Mouse (Mus musculus) liver, embryonic 16.5 days (tissue): ENCODE data around the gene Ankrd50. TPM values are rescaled to one million over a fixed set of nuclear protein-coding genes. Genes with fewer than 3 reads are reported as not detected.

Source experiments
- ATAC-seq: fragments of 200-750 bp; cut with Nextera tagmentation; 2 replicates; pipeline ENCODE4 v1.8.0; 2017; ENCODE audit warnings: low read depth, mild to moderate bottlenecking, moderate number of reproducible peaks, moderate library complexity
- H3K27ac ChIP-seq: fragments of 300-500 bp; sonication (generic); 2 replicates; pipeline ENCODE4 v1.5.1; 2014; ENCODE audit warnings: mild to moderate bottlenecking, low read length
- H3K27me3 ChIP-seq: fragments of 300-500 bp; sonication (generic); 2 replicates; pipeline ENCODE4 v1.6.1; 2014; ENCODE audit warnings: low read depth, low read length, mixed read lengths; ENCODE audit not compliant: control insufficient read depth, insufficient read depth
- H3K36me3 ChIP-seq: fragments of 300-500 bp; sonication (generic); 2 replicates; pipeline ENCODE4 v1.6.1; 2014; ENCODE audit warnings: mild to moderate bottlenecking; ENCODE audit not compliant: control insufficient read depth, insufficient read depth
- H3K4me1 ChIP-seq: fragments of 300-500 bp; sonication (generic); 2 replicates; pipeline ENCODE4 v1.6.1; 2014; ENCODE audit warnings: low read depth, low read length, mixed read lengths; ENCODE audit not compliant: control insufficient read depth
- H3K4me2 ChIP-seq: fragments of 300-500 bp; sonication (generic); 2 replicates; pipeline ENCODE4 v1.6.1; 2014; ENCODE audit warnings: low read depth, low read length, mixed read lengths
- H3K4me3 ChIP-seq: fragments of 300-500 bp; sonication (generic); 2 replicates; pipeline ENCODE4 v1.5.1; 2014; ENCODE audit warnings: low read depth, mild to moderate bottlenecking, low read length
- H3K9ac ChIP-seq: fragments of 300-500 bp; sonication (generic); 2 replicates; pipeline ENCODE4 v1.6.1; 2014; ENCODE audit warnings: low read depth, low read length
- H3K9me3 ChIP-seq: fragments of 300-500 bp; sonication (generic); replicated peaks from 2 replicates; pipeline ENCODE4 v1.6.1; 2016; ENCODE audit warnings: low read length; ENCODE audit not compliant: control insufficient read depth
- WGBS: fragments of 180-500 bp; shearing (Covaris S2); extraction: QIAGEN DNeasy Blood & Tissue Kit; methylation state at CpG from one replicate; pipeline ENCODE4 v1.1.7; 2014; ENCODE audit not compliant: insufficient replicate concordance; 5-methylcytosine and 5-hydroxymethylcytosine counted together
- polyA plus RNA-seq: library from polyadenylated mRNA; unstranded; fragments of >200 nt; fragmentation: Nextera tagmentation; extraction: Ambion mirVana; gene quantifications from 2 replicates; pipeline ENCODE4 v1.2.1, GENCODE M21; 2015

The Ankrd50 gene
- polyA plus RNA-seq, 1 experiment from 2014 or later: 2.5 TPM

DNA sequence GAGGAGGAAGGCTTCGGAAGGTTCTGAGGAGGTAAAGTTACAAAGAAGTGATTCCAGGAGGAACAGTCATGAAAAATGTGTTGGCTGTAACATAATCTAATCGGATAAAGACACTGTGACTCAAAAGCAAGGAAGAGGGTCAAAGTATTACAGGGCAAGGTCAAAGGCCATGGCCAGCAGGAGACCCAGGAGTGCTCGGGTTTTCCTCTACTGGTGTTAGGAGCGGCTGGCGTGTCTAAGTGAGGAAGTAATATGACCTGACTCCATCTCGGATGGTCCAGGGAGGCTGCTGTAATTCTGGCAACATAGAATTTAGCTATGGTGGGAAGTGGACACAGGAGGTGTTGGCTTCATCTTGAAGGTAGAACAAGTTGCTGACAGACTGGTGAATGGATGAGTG lies 9.1 kb downstream of the Ankrd50 start:
- Histone ChIP-seq H3K27me3 (no peaks in the 10 kb centered on the region), H3K9me3 (no peaks in the 10 kb centered on the region), H3K4me3 (no peak overlapping the region), H3K27ac (no peak overlapping the region), H3K9ac (no peak overlapping the region), H3K4me1 (no peaks in the 10 kb centered on the region), H3K4me2 (no peak overlapping the region), H3K36me3 (no peaks in the 10 kb centered on the region; the same call in 1 of the 2 replicates)
- ATAC-seq: no peak
- WGBS: 80% methylated on average over 6 of the region's 6 CpGs

DNA sequence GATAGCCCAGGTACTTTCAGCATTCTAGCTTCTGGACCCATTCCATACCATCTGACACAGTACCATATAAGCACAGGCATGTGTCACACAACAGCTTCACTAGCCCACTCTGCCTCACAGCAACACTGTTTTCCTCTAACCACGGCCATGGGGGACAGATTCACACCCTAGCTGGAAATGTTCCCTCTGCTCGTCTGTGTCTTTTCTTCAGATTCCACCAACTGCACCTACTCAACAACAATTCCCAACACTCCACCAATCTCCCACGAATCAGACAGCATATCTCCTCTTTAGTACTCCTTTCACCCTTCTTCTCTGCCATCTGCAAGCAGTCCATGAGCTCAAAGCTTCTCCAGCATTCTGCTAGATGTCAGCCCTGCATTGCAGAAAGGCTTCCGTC lies 11.5 kb downstream of the Ankrd50 start:
- ATAC-seq: no peak
- H3K4me2 ChIP-seq: no peak overlapping the region
- no peak overlapping the region for H3K4me3 ChIP-seq

DNA sequence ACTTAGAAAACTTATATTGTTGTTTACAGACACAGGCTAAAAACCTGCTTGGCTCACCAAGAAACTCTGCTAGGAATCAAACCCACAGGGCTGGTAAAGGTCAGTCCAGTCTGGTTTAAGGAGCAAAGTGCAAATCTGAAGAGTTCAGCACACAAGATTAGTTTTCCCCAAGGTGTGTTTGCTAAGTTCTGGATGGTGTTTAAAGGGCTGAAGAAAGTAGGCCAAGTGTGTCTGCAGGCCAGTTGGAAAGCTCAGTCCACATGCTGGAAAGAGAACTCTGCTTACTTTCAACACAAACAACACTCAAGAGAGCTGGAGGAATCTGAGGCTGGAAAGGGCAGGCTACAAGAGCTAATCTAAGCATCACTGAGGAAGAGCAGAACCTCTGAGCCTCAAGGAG lies 13.1 kb downstream of the Ankrd50 start:
- Histone ChIP-seq H3K4me2 (no peak overlapping the region), H3K9ac (no peak overlapping the region), H3K9me3 (no peaks in the 10 kb centered on the region), H3K4me1 (no peaks in the 10 kb centered on the region), H3K27ac (no peak overlapping the region), H3K4me3 (no peak overlapping the region), H3K27me3 (no peaks in the 10 kb centered on the region), H3K36me3 (no peaks in the 10 kb centered on the region; the same call in 1 of the 2 replicates)
- ATAC-seq: no peak

More for the DNA sequence above, 11.5 kb downstream of the Ankrd50 start:
- Histone ChIP-seq H3K9me3 (no peaks in the 10 kb centered on the region), H3K36me3 (no peaks in the 10 kb centered on the region; the same call in 1 of the 2 replicates), H3K9ac (no peak overlapping the region), H3K27me3 (no peaks in the 10 kb centered on the region), H3K4me1 (no peaks in the 10 kb centered on the region), H3K27ac (no peak overlapping the region)
- WGBS: 64% methylated on average over 4 of the region's 4 CpGs

DNA sequence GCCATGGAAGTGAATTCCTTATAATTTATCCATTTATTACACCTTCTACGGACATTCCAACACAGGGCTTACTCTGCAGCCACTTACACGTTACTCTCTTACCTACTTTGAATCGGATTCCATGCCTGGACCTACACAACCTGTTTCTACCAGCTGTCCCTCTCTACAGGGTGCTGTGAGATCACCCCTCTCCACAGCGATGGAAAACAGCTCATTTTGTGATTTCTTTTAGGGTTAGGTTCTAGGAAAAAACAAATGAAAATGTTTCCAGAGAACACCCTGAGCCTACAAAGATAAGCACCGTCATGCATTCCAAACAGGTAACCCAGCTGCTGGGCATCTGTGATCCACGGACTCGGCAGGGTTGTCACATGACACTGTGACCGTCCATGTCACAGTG lies 16.5 kb downstream of the Ankrd50 start:
- no peak overlapping the region for H3K4me2 ChIP-seq
- no peak overlapping the region for H3K9ac ChIP-seq
- no peaks in the 10 kb centered on the region for H3K9me3 ChIP-seq
- no peak overlapping the region for H3K27ac ChIP-seq
- no peak for ATAC-seq
- no peaks in the 10 kb centered on the region for H3K4me1 ChIP-seq
- no peaks in the 10 kb centered on the region for H3K36me3 ChIP-seq
- no peak overlapping the region for H3K4me3 ChIP-seq
- WGBS: 69% methylated on average over 8 of the region's 8 CpGs
- no peaks in the 10 kb centered on the region for H3K27me3 ChIP-seq

DNA sequence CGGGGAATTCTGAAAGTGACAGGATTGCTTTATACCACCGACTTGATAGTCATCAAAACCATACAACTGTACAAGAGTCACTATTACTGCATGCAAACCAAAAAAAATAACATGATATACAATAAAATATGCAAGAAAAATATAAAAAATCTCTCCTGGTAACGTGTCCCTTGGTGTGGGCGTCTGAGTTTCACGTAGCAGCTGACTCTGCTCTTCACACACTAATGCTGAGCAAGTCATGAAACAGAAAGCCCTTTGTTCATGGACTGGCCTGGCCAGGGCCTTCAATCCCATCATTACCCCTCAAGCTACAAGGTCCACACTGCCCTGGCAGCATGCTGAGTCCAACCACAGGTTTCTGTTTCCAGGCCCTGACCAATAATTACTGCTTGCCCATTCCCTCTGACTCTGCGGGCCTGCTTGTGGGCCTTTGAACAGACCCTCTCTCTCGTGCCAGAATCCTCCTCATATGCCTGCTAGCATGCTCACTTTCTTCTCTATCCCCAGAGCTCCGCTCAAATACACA lies 17.7 kb downstream of the Ankrd50 start:
- Histone ChIP-seq H3K27ac (no peak overlapping the region), H3K4me3 (no peak overlapping the region), H3K4me2 (no peak overlapping the region), H3K27me3 (no peaks in the 10 kb centered on the region), H3K36me3 (no peaks in the 10 kb centered on the region), H3K9ac (no peak overlapping the region), H3K9me3 (no peaks in the 10 kb centered on the region), H3K4me1 (no peaks in the 10 kb centered on the region)
- ATAC-seq: no peak
- WGBS: 78% methylated on average over 8 of the region's 8 CpGs

DNA sequence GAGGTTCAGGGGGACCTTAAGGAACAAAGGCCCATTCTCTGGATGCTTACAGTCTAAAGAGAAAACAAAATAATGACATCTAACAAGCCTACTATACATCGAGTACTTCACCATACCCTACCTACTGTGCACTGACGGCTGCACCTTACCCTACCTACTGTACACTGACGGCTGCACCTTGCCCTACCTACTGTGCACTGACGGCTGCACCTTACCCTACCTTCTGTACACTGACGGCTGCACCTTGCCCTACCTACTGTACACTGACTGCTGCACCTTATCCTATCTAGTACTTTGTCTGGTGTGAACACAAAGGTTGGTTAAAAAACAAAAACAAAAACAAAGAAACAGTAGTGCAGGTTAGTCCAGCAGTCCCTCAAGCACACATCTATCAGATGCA lies 18.5 kb downstream of the Ankrd50 start:
- Histone ChIP-seq H3K36me3 (no peaks in the 10 kb centered on the region), H3K4me3 (no peak overlapping the region), H3K27ac (no peak overlapping the region), H3K4me2 (no peak overlapping the region), H3K9me3 (no peaks in the 10 kb centered on the region), H3K27me3 (no peaks in the 10 kb centered on the region), H3K9ac (no peak overlapping the region), H3K4me1 (no peaks in the 10 kb centered on the region)
- ATAC-seq: no peak
- 72% methylated on average over 5 of the region's 5 CpGs for WGBS

DNA sequence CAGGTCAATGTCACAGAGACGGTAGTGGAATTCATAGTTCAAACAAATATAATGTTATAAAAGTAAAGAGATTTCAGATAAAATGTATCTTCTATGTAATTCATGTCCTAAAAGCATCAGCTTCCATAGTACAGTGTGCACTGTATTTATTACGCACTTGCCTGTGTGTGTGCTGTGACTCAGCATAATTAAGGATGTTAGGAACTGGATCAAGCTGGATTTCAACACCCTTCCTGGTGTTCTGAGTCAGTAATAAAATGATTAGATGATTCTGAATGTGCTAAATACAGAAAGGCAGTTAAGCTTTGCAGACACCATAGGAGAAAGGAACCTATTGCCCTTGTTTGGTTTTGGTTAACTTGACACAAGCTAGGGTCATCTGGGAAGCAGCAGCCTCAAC lies 21.5 kb downstream of the Ankrd50 start:
- H3K27me3 ChIP-seq: no peaks in the 10 kb centered on the region
- no peak overlapping the region for H3K4me2 ChIP-seq
- 71% methylated on average over 2 of the region's 2 CpGs for WGBS
- H3K9me3 ChIP-seq: no peaks in the 10 kb centered on the region
- no peak overlapping the region for H3K27ac ChIP-seq
- H3K4me1 ChIP-seq: no peaks in the 10 kb centered on the region
- no peak overlapping the region for H3K9ac ChIP-seq
- H3K36me3 ChIP-seq: no peaks in the 10 kb centered on the region
- ATAC-seq: no peak
- no peak overlapping the region for H3K4me3 ChIP-seq

DNA sequence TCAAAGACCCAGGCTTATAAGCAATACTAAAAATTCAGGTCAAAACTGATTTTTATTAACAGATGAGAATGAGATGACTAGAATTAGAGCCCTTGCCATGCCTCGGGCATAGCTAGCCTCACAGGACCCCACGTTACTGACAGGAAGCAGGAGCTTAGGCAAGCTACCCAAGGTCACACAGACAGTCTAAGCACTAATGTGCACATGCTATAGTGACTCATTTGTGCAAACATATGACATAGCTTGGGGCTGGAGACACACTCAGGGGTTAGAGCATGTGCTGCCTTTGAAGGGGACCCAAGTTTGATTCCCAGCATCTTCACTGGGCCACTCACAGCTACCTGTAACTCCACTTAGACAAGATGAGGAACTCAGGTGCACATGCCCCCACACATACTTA lies 22.9 kb downstream of the Ankrd50 start:
- Histone ChIP-seq H3K9me3 (no peaks in the 10 kb centered on the region), H3K4me1 (no peaks in the 10 kb centered on the region), H3K27ac (no peak overlapping the region), H3K9ac (no peak overlapping the region), H3K36me3 (peaks cover 3% of the 10 kb centered on the region), H3K4me2 (no peak overlapping the region), H3K27me3 (no peaks in the 10 kb centered on the region), H3K4me3 (no peak overlapping the region)
- 59% methylated on average over 2 of the region's 2 CpGs for WGBS
- no peak for ATAC-seq

DNA sequence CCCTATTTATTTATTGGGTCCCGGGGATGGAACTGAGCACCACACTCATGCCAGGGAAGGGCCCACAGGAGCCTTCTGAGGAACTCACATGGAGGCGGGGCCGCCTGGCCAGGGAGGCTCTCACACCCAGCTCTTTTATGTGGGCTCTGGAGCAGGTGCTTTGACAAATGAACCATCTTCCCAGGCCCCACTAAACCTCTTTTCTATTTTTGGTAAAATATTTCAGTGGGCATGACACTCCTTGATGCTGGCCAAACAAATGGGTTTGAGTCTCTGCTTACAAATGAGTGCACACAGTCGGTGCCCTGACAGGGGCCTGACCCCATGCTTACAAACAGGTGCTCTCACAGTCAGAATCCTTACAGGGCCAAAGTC lies 24.4 kb downstream of the Ankrd50 start:
- H3K4me2 ChIP-seq: no peak overlapping the region
- H3K27me3 ChIP-seq: no peaks in the 10 kb centered on the region
- no peak for ATAC-seq
- peaks cover 15% of the 10 kb centered on the region for H3K36me3 ChIP-seq
- H3K9me3 ChIP-seq: no peaks in the 10 kb centered on the region
- 70% methylated on average over 4 of the region's 4 CpGs for WGBS
- H3K4me1 ChIP-seq: no peaks in the 10 kb centered on the region
- H3K4me3 ChIP-seq: no peak overlapping the region
- no peak overlapping the region for H3K9ac ChIP-seq
- H3K27ac ChIP-seq: no peak overlapping the region
